Mouse (Mus musculus) testis, adult 2 months (tissue): ENCODE results near the gene Sorbs2.

Experiments used
- CTCF ChIP-seq: fragments of 200-500 bp; IDR thresholded peaks from 2 replicates; pipeline ENCODE4 v1.5.1; 2012; ENCODE audit warnings: low read depth, mild to moderate bottlenecking, inconsistent platforms, low read length, moderate library complexity; ENCODE audit not compliant: control insufficient read depth, insufficient read depth, insufficient replicate concordance
- POLR2A ChIP-seq: fragments of 200-500 bp; IDR thresholded peaks from 2 replicates; pipeline ENCODE4 v1.6.1; 2012; ENCODE audit warnings: low read depth, mild to moderate bottlenecking, inconsistent platforms, low read length, moderate library complexity; ENCODE audit not compliant: control insufficient read depth

DNA sequence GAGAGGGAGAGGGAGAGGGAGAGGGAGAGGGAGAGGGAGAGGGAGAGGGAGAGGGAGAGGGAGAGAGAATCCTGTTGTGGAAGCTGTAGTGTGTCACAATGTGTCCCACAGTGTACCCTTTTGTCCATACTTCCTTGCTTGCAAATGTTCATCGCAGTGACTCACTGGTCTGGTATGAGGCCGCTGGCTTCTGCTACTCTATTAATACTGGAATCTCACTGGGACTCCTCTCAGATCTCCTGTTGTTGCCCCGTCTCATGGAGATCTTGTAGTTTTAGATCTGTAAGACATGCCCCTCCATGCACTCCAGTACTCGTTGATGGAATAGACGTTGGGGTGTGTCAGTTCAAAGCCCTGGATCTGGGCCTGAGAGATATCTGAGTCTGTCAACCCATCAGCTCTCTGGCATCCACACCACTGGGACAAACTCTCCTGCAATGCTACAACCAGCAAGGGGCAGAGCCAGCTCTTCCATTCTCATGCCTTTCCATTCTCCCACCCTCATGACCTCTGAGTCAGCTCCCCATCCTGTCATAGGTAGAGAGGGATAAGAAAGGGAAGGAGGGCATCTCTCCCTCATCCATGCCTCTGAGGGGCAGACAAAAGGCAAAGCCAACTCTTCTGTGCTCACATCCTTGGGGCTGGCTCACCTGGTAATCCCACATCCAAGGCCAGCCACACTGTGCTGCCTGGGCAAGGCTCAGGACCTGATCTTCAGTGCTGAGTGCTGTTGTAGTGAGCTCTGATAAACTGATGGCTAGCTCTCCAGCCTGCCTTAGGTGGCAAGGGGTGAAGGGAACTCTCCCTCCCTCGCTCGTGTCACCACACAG, 72.3 kb downstream of the Sorbs2 start:
- no peak for TF ChIP-seq POLR2A
- TF ChIP-seq CTCF, result no peak
